Mouse (Mus musculus) frontal cortex, postnatal 25 days (tissue): ENCODE measurements around the gene Psmd14.

Experiments
- DNase-seq, 2 experiments: peaks; one replicate each; pipeline ENCODE4 v3.0.0; 2022; ENCODE audit warnings: low spot score in 2 of 2

The Psmd14 gene

DNA sequence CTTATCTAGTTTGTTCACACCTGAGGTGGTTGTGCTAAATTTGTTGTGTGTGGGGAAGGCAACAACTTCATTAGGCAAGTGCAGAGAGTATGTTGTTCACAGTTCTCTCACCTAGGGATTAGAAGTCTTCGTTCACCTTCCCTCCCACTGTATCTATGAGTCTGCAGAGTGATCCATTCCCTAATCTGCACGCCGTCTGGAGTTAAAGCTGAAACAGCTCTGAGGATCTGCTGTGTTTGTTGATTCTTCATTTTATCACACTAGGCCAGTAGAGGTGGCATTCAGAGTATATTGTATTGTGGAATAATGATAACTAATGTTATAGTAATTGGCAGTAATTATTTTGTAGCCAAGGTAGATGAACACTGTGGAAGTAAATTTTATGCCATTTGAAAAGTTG lies 48.5 kb downstream of the Psmd14 start:
- DNase-seq, result no peak

DNA sequence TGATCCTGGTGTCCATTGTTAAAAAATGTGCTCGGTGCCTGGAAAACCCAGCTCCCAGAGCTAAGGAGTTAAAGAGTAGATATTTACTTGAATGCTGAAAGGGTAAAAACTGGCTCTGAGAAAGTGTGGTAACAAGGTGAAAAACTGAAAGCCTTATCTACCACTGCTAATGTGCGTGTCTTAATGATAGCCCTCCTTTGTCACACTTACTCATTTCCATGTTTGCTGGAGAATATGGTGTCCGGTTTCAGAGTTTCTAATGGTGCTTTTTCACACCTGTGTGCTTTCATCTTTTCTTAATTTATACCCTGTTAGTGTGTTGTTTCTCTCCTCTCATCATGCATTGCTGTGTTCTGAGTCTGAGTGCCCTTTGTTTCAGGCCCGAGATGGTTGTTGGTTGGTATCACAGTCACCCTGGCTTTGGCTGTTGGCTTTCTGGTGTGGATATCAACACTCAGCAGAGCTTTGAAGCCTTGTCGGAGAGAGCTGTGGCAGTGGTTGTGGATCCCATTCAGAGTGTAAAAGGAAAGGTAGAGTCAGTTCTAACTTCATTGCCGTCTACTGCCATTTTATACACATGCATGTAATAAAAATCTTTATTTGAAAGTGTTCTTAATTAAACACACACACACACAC lies 53.1 kb downstream of the Psmd14 start:
- DNase-seq, result no peak

DNA sequence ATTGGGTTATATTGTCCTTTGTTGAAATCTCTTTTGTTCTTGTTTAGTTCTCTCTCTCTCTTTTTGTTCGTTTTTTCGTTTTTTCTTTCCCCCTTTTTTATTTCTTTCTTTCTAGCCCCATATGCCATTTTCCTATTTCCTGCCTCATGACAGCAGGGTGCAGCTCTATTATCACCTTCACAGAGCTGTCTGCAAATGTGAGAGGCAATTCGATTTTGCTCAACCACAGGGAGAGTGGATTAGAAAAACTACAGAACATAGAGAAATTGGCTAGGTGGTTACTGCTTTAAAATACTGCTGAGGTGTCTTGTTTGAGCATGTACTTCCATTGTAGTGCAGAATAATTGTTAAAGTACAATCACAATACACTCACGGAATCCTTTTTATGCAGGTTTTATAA lies 54.0 kb downstream of the Psmd14 start:
- no peak for DNase-seq

DNA sequence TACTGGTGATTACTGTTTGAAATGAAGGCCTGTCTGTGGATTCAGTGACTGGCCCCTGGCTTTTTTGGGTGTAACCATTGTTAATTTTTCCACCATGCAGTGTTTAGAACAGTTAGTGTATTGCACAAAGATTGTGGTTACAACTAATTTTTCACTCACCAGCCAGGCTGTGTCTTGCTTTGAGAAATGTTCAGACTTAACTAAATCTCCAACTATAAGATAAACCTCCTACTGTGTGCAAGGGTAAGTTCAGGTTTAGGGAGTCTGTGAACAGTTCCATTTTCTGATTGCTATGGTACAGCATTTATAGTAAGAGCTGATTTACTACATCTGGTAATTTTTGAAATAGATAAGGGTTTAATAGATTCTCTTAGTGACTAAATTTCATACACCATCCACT lies 69.3 kb downstream of the Psmd14 start:
- DNase-seq, result no peak

DNA sequence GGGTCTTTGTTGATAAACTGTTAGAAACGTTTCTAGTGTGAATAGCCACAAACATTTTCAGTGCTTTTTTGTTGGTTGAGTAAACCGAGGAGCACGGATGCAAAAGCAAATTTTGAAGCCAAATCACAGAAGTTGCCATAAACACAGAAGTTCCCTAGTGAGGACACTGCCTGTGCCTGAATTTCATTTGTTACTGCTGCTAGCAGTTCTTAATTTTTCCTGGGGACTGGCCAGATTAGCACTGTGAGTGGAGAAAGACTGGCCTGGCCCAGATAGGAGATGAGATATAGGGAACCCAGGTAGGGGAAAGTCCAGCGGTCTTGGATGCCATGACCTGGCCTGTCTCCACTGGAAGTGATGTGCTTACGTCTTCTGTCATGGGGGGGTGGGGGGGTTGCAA lies 83.5 kb downstream of the Psmd14 start:
- DNase-seq, result no peak

DNA sequence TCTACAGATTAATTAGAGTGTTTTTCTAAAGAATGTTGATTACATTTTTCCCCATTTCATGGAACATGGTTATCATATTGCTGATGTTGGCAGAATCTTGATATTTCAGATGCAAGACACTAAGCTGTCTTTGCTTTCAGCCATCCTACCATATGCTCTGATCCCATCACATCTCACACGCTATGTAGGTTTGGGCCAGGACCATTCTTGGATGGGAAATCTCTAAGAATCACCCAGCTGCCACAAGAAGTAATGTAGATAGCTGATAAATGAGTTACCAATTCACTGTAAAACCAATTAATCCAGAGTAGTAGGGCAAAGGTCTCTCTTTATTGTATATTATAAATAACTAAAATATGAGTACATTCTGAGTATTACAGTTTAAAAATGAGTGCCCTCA lies 86.6 kb downstream of the Psmd14 start:
- DNase-seq, result no peak

DNA sequence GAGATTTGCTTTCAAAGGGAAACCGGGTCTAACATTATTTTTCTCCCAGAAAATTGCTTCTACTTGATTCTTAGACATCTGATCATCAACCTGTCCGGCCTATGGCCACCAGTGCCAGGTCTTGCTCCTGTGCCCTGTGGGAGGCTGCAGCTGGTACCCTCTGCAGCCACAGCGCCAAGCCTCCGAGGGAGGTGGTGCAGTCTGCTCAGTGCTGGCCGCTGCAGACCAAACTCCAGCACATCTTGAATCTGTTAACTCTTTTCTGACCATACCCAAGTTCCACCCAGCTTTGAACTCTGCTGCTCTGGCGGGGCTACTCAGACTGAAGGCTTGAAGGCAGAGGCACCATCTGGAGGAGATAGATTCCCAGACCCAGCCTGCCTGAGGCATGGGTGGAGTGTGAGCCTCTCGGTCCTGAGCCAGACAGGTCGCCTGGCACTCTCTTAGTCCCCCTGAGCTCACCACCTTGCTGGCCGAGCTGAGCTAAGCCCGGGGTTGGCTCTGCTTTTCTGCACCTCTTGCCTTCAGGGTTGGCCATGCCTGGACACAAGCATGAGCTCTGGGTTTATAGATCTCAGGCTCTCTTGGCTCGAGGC lies 91.3 kb downstream of the Psmd14 start, which contains the start of gene Tbr1:
Tbr1 (plus strand) TSS at position 275 of the 596 bp plus-strand sequence.
- DNase-seq, result no peak

DNA sequence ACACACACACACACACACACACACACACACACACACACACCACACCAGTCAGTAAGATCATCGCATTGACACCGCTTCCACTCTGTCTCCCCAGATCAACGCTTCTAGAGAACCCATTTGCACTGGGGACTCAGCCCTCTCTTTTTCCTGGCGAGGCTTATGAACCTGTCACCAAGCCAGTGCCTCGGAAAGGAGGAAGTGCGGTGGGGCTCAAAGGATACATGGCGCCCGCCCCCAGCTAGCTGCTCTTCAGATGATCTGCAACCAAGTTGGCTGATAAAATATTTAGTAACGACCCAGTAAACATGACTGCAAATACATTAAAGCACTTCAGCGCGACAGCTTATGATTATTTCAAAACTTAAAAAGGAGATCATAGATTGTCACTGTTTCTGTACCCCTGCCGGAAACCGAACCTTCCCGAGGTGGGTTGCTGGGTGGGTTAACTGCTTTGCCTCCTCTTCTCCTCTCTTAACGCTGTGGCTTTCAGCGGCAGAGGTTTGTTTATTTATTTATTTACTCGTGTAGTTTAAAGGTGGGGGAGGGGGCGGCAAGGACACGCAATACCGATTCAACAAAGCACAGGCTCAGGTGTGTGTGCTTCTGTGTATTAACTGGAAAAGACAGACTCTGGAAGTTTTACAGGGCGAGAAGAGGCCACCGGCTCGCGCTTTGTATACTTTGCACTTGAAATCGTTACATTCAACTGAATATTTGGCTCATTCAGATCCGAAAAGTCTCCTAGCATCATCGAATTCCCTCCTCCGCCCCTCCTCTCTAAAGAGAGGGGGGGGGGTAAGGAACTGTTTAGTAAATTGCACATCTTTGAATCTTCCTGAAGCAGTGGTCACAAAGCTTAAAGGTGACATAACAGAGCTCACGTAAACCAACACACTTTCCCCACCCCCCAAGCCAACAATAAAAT lies 92.2 kb downstream of the Psmd14 start:
- no peak for DNase-seq

DNA sequence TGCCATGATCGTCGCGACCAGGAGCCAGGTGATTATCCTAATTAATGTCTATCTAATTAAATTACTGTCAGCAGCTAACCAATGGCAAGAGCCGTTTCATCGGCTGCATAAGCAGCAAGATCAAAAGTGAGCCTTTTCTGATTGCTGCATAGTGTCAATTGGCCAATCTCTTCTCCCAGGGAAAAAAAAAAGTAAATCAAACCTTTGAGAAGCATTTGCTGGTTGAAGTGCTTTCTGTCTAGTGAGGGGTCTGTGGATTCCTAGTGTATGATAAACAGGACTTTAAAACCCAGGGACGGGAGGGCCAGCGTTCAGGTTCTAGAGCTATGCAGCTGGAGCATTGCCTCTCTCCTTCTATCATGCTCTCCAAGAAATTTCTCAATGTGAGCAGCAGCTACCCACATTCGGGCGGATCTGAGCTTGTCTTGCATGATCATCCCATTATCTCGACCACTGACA lies 92.9 kb downstream of the Psmd14 start:
- DNase-seq, result peak in 1 of 2 experiments; percentile 52

DNA sequence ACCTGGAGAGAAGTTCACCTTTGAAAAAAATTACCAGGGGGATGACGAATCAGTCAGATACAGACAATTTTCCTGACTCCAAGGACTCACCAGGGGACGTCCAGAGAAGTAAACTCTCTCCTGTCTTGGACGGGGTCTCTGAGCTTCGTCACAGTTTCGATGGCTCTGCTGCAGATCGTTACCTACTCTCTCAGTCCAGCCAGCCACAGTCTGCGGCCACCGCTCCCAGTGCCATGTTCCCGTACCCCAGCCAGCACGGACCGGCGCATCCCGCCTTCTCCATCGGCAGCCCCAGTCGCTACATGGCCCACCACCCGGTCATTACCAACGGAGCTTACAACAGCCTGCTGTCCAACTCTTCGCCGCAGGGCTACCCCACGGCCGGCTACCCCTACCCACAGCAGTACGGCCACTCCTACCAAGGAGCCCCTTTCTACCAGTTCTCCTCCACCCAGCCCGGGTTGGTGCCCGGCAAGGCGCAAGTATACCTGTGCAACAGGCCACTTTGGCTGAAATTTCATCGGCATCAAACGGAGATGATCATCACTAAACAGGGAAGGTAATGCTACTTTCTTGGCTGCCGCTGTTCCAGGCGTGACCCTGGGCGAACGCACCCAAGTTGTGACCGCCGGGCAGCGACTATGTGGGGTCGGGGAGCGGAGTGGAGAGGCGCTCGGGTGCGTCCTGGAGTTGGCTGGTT lies 93.5 kb downstream of the Psmd14 start:
- no peak for DNase-seq

DNA sequence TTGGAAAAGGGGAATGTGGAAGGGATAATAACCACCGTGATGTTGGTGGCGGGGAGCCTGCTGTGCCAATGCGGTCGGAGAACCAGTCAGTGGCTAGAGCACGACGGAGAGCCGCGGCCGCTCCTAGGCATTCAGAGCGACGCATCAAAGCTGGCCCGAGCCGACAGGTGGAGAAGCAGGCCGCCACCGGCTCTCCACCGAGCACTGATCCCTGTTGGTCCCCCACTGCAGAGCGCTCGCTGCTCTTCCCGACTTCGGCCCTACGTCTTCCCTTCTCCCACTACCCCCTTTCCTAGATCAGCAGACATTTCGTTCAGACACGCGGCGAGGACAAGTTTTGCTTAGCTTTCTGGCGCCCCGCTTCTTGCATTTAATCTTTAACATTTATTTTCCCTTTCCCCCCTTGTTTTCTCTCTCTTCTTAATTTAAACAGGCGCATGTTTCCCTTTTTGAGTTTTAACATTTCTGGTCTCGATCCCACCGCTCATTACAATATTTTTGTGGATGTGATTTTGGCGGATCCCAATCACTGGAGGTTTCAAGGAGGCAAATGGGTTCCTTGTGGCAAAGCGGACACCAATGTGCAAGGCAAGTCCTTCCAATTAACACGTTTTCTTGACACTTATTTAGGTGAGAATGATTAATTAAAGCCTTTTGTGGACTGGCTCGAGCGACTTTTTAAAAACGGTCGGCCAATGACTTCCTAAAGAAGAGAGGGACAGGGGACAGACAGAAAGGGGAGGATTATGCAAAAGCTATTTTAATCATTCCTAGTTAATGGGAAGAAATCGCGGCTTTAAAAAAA lies 94.2 kb downstream of the Psmd14 start:
- DNase-seq, result no peak

DNA sequence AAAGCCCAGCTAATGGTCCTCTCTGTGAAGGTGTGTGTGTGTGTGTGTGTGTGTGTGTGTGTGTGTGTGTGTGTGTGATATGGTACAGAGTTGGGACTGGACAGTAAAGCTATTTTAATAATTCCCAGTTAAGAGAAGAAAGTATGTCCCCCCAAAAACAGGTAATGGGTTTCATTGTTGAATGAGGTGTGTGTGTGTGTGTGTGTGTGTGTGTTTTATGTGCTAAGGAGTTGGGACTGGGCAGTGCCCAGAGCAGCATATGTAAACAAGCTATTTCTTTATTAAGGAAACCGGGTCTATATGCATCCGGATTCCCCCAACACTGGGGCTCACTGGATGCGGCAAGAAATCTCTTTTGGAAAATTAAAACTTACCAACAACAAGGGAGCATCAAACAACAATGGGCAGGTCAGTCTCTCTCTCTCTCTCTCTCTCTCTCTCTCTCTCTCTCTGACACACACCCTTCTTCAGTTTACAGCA lies 94.9 kb downstream of the Psmd14 start:
- no peak for DNase-seq

DNA sequence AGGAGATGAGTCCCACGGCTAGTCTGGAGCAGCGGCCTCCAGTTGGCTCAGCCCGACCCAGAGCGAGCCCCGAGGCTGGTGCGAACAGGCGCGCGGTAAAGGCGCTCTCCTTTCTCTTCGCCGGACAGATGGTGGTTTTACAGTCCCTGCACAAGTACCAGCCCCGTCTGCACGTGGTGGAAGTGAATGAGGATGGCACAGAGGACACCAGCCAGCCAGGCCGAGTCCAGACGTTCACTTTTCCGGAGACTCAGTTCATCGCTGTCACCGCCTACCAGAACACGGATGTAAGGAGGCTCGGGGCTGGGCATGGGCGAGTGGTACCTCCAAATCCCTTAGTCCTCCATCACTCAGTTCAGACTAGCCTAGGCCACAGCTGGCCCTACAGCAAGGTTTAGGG lies 95.7 kb downstream of the Psmd14 start:
- DNase-seq, result peak in 1 of 2 experiments; percentile 38

DNA sequence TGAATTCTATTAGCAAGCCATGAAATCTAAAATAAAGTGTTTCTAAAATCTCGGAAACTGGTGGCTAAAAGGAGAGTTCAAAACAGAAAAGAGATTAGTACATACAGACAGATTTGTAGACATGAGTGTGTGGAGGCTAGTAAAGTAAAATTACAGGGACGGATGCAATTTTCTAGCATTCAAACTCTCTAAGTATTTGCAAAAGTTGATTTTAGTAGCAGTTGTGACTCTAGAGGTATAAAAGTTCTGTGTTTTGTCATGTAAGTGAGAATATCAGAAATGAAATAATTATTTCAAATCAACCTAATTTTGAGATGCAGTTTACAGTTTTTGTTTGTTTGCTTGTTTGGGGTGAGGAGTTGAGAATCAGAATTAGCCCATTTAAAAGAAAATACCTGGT lies 96.3 kb downstream of the Psmd14 start:
- DNase-seq, result no peak

DNA sequence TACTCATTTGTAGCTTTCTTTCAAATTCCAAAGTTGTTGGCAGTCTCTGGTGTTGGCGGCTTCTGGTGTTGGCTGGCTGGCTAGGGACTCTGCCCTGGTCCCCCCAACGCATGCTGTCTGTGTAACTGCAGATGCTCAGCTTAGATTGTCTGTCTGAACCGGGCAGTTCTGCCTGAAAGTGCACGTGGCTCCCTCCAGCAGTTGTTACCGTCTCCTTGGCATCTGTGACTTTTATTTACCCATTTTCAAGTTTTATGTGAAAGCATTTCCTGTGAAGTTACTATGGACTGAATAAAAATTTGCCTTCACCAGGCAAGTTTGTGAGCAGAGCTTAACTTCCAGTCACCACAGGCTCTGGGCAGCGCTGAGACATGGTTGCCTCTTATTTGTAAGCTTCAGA lies 97.3 kb downstream of the Psmd14 start:
- no peak for DNase-seq

DNA sequence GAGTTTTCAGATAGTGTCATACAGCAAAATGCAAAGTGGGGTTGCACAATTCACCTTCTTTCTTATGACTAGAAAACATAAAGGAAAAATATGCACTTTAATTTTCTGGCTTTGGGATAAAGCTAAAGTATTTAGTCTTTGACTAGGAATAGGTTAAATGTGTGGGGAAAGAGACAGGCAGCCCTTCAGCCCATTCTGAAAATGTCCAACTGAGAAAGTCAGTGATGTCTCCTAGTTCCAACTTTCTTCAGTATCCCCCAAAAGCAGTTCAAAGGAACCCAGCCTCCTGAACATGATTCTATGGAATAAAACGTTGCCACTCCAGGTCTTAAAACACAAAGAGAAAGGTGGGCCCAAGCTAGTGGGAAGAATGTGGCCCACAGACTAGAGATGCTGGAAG lies 97.9 kb downstream of the Psmd14 start:
- DNase-seq, result no peak

DNA sequence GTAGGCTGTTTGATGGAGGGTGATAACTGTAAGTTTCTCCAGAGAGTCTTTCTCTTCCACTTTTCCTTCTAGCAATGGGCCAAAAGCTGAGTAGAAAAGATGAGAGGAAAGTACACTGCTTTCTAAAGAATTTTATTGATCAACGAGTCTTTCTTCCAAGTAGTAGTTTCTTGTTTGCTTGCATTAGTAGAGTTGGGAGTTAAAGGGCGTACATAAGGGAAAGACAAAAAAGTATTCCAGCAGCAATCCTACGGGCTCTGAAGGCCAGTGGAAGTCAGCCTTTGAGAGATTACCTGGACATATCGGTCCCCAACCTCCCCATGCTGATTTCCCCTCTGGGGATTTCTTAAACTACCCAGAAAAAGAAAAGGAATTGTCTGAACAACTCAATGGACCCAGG lies 99.3 kb downstream of the Psmd14 start:
- no peak for DNase-seq

DNA sequence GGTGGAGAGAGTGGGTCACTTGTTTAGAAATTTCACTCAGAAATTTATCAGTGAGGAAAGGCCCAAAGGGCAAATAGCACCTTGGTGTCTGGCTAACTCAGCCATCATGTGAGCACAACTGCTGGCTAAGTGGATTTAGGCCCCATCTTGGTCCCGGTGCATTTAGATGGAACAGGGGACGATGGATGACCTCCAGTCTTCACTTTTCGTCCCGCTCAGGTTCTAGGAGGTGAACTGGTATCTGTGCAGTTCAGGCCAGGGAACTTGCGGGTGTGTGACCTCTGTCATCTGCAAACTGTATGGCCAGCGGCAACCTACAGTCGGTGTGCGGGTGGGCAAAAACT lies 99.6 kb downstream of the Psmd14 start:
- DNase-seq, result no peak

DNA sequence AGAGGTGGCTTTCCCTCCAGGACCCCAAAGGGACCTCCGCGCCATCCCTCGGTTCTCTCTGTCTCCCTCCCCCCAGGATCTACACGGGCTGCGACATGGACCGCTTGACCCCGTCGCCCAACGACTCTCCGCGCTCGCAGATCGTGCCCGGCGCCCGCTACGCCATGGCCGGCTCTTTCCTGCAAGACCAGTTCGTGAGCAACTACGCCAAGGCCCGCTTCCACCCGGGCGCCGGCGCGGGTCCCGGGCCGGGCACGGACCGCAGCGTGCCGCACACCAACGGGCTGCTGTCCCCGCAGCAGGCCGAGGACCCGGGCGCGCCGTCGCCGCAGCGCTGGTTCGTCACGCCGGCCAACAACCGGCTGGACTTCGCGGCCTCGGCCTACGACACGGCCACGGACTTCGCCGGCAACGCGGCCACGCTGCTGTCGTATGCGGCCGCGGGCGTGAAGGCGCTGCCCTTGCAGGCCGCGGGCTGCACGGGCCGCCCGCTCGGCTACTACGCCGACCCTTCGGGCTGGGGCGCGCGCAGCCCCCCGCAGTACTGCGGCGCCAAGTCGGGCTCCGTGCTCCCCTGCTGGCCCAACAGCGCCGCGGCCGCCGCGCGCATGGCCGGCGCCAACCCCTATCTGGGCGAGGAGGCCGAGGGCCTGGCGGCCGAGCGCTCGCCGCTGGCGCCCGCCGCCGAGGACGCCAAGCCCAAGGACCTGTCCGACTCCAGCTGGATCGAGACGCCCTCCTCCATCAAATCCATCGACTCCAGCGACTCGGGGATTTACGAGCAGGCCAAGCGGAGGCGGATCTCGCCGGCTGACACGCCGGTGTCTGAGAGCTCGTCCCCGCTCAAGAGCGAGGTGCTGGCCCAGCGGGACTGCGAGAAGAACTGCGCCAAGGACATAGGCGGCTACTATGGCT lies 100.3 kb downstream of the Psmd14 start:
- no peak for DNase-seq

DNA sequence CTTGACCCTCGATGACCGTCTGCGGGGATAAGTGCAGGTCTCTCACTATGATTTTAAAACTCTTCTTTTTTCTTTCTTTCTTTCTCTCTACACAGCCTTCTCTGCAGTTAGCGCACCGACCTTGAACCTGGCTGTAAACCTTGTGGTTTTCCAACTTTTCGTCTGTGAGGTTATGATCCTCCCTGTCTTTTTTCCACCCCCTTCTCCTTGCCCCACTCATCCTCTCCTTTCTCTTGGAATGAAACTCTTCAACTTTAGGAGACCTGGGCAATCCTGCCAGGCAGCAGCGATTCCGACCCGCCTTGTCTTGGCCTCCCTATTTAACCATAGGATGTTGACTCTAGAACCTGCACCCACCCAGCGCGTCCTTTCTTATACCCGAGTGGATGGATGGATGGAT lies 101.0 kb downstream of the Psmd14 start:
- DNase-seq, result no peak
